Mouse (Mus musculus): Measurements from ENCODE around the gene Gm37240. TPM values are rescaled to one million over a fixed set of nuclear protein-coding genes. Genes with fewer than 3 reads are reported as not detected.

Gene Gm37240
- polyA plus RNA-seq, 1 experiment, result 0.91 TPM

- H3K27me3 ChIP-seq (ENCODE audit: control insufficient read depth, insufficient read depth, low read length, poor library complexity, severe bottlenecking), result no peaks in the 10 kb centered on the region
Observed at GRCm38 (mm10) chr3:85222046-85222445, 665.3 kb downstream of the Gm37240 start.

GRCm38 (mm10) chr3:85214926-85215325 is 672.4 kb downstream of the Gm37240 start:
- no peak overlapping the region for H3K4me3 ChIP-seq (ENCODE audit: low read depth, low read length)
- no peak overlapping the region for H3K27ac ChIP-seq (ENCODE audit: insufficient read depth, low read length)
- H3K36me3 ChIP-seq (ENCODE audit: control insufficient read depth, insufficient read depth, low read length, poor library complexity, severe bottlenecking), result no peaks in the 10 kb centered on the region
- H3K9me3 ChIP-seq (replicated peaks; ENCODE audit: control insufficient read depth, insufficient read depth, low read length, poor library complexity, severe bottlenecking), result no peaks in the 10 kb centered on the region
- no peaks in the 10 kb centered on the region for H3K27me3 ChIP-seq (ENCODE audit: control insufficient read depth, insufficient read depth, low read length, poor library complexity, severe bottlenecking)
- H3K9ac ChIP-seq (ENCODE audit: low read depth, poor library complexity, severe bottlenecking), result no peak overlapping the region
- TF ChIP-seq EP300 (IDR thresholded peaks at IDR 0.05; ENCODE audit: insufficient read depth, low read depth, low read length) (no peak), POLR2A (IDR thresholded peaks at IDR 0.05; ENCODE audit: insufficient read depth, low read length) (no peak), CTCF (IDR thresholded peaks at IDR 0.05; ENCODE audit: low read depth, low read length) (no peak)
- no peaks in the 10 kb centered on the region for H3K4me1 ChIP-seq (ENCODE audit: control insufficient read depth, insufficient read depth, low read length)

More at GRCm38 (mm10) chr3:85222046-85222445, 665.3 kb downstream of the Gm37240 start:
- H3K36me3 ChIP-seq (ENCODE audit: control insufficient read depth, insufficient read depth, low read length, poor library complexity, severe bottlenecking), result no peaks in the 10 kb centered on the region
- no peaks in the 10 kb centered on the region for H3K9me3 ChIP-seq (replicated peaks; ENCODE audit: control insufficient read depth, insufficient read depth, low read length, poor library complexity, severe bottlenecking)
- H3K9ac ChIP-seq (ENCODE audit: low read depth, poor library complexity, severe bottlenecking), result no peak overlapping the region
- H3K4me3 ChIP-seq (ENCODE audit: low read depth, low read length), result no peak overlapping the region
- H3K4me1 ChIP-seq (ENCODE audit: control insufficient read depth, insufficient read depth, low read length), result no peaks in the 10 kb centered on the region
- TF ChIP-seq POLR2A (IDR thresholded peaks at IDR 0.05; ENCODE audit: insufficient read depth, low read length) (no peak), CTCF (IDR thresholded peaks at IDR 0.05; ENCODE audit: low read depth, low read length) (no peak), EP300 (IDR thresholded peaks at IDR 0.05; ENCODE audit: insufficient read depth, low read depth, low read length) (no peak)
- H3K27ac ChIP-seq (ENCODE audit: insufficient read depth, low read length), result no peak overlapping the region

GRCm38 (mm10) chr3:85212751-85213350 is 674.5 kb downstream of the Gm37240 start:
- Histone ChIP-seq H3K4me3 (ENCODE audit: low read depth, low read length) (no peak overlapping the region), H3K27me3 (ENCODE audit: control insufficient read depth, insufficient read depth, low read length, poor library complexity, severe bottlenecking) (no peaks in the 10 kb centered on the region), H3K9ac (ENCODE audit: low read depth, poor library complexity, severe bottlenecking) (no peak overlapping the region), H3K36me3 (ENCODE audit: control insufficient read depth, insufficient read depth, low read length, poor library complexity, severe bottlenecking) (no peaks in the 10 kb centered on the region), H3K27ac (ENCODE audit: insufficient read depth, low read length) (no peak overlapping the region), H3K9me3 (replicated peaks; ENCODE audit: control insufficient read depth, insufficient read depth, low read length, poor library complexity, severe bottlenecking) (no peaks in the 10 kb centered on the region), H3K4me1 (ENCODE audit: control insufficient read depth, insufficient read depth, low read length) (no peaks in the 10 kb centered on the region)
- no peak for TF ChIP-seq CTCF (IDR thresholded peaks at IDR 0.05; ENCODE audit: low read depth, low read length)
- no peak for TF ChIP-seq EP300 (IDR thresholded peaks at IDR 0.05; ENCODE audit: insufficient read depth, low read depth, low read length)
- no peak for TF ChIP-seq POLR2A (IDR thresholded peaks at IDR 0.05; ENCODE audit: insufficient read depth, low read length)

GRCm38 (mm10) chr3:85209887-85210844 is 677.2 kb downstream of the Gm37240 start:
- TF ChIP-seq POLR2A (IDR thresholded peaks at IDR 0.05; ENCODE audit: insufficient read depth, low read length) (no peak), CTCF (IDR thresholded peaks at IDR 0.05; ENCODE audit: low read depth, low read length) (no peak), EP300 (IDR thresholded peaks at IDR 0.05; ENCODE audit: insufficient read depth, low read depth, low read length) (no peak)
- Histone ChIP-seq H3K36me3 (ENCODE audit: control insufficient read depth, insufficient read depth, low read length, poor library complexity, severe bottlenecking) (no peaks in the 10 kb centered on the region), H3K4me1 (ENCODE audit: control insufficient read depth, insufficient read depth, low read length) (no peaks in the 10 kb centered on the region), H3K27ac (ENCODE audit: insufficient read depth, low read length) (no peak overlapping the region), H3K9ac (ENCODE audit: low read depth, poor library complexity, severe bottlenecking) (no peak overlapping the region), H3K27me3 (ENCODE audit: control insufficient read depth, insufficient read depth, low read length, poor library complexity, severe bottlenecking) (no peaks in the 10 kb centered on the region), H3K4me3 (ENCODE audit: low read depth, low read length) (no peak overlapping the region), H3K9me3 (replicated peaks; ENCODE audit: control insufficient read depth, insufficient read depth, low read length, poor library complexity, severe bottlenecking) (no peaks in the 10 kb centered on the region)

GRCm38 (mm10) chr3:85206475-85206874 is 680.8 kb downstream of the Gm37240 start:
- Histone ChIP-seq H3K4me3 (ENCODE audit: low read depth, low read length) (no peak overlapping the region), H3K27me3 (ENCODE audit: control insufficient read depth, insufficient read depth, low read length, poor library complexity, severe bottlenecking) (no peaks in the 10 kb centered on the region), H3K36me3 (ENCODE audit: control insufficient read depth, insufficient read depth, low read length, poor library complexity, severe bottlenecking) (no peaks in the 10 kb centered on the region), H3K4me1 (ENCODE audit: control insufficient read depth, insufficient read depth, low read length) (no peaks in the 10 kb centered on the region), H3K9me3 (replicated peaks; ENCODE audit: control insufficient read depth, insufficient read depth, low read length, poor library complexity, severe bottlenecking) (no peaks in the 10 kb centered on the region), H3K9ac (ENCODE audit: low read depth, poor library complexity, severe bottlenecking) (no peak overlapping the region), H3K27ac (ENCODE audit: insufficient read depth, low read length) (no peak overlapping the region)
- TF ChIP-seq POLR2A (IDR thresholded peaks at IDR 0.05; ENCODE audit: insufficient read depth, low read length), result no peak
- TF ChIP-seq EP300 (IDR thresholded peaks at IDR 0.05; ENCODE audit: insufficient read depth, low read depth, low read length), result no peak
- TF ChIP-seq CTCF (IDR thresholded peaks at IDR 0.05; ENCODE audit: low read depth, low read length), result no peak

- Histone ChIP-seq H3K36me3 (ENCODE audit: control insufficient read depth, insufficient read depth, low read length, poor library complexity, severe bottlenecking) (no peaks in the 10 kb centered on the region), H3K27me3 (ENCODE audit: control insufficient read depth, insufficient read depth, low read length, poor library complexity, severe bottlenecking) (no peaks in the 10 kb centered on the region), H3K9ac (ENCODE audit: low read depth, poor library complexity, severe bottlenecking) (no peak overlapping the region), H3K27ac (ENCODE audit: insufficient read depth, low read length) (no peak overlapping the region), H3K9me3 (replicated peaks; ENCODE audit: control insufficient read depth, insufficient read depth, low read length, poor library complexity, severe bottlenecking) (no peaks in the 10 kb centered on the region), H3K4me3 (ENCODE audit: low read depth, low read length) (no peak overlapping the region), H3K4me1 (ENCODE audit: control insufficient read depth, insufficient read depth, low read length) (no peaks in the 10 kb centered on the region)
- TF ChIP-seq EP300 (IDR thresholded peaks at IDR 0.05; ENCODE audit: insufficient read depth, low read depth, low read length), result no peak
- no peak for TF ChIP-seq POLR2A (IDR thresholded peaks at IDR 0.05; ENCODE audit: insufficient read depth, low read length)
- TF ChIP-seq CTCF (IDR thresholded peaks at IDR 0.05; ENCODE audit: low read depth, low read length), result no peak
Observed at GRCm38 (mm10) chr3:85205911-85206310, 681.4 kb downstream of the Gm37240 start.

Measured in ES-Bruce4 (cell line).